8 mouse cellular contexts compared by ENCODE assay signal in the genomic region with DNA sequence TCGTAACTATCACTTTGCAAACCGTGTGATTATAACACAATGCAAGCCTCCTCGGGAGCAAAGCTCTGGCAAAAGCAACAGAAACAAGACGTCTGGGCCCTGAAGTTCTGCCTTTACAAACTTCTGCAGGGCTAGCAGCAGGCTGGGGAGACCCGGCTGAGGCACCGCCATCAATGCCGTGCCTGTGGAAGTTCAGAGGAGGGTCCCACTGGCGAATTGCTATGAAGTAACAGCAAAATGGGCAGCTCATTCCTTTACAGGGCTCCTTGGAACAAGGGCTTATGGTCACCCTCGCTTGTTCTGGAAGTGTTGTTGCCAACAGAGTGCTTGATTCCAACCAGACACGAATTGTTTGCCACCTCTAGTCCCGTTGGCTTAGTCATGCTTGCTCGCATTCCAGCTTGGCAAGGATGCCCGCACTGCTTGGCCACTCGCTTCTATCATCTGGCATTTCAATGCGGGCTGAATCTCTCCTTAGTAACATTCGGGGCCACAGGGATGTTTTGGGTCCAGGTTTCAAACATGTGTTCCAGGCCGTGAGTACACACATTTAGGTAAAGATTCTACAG. TPM values are rescaled to one million over a fixed set of nuclear protein-coding genes. Genes with fewer than 3 reads are reported as not detected.
DNase-seq lines count a peak whose midpoint lies in the region; ATAC-seq lines count a peak whose summit lies in the region.

No protein-coding gene starts in this region.

- no peak overlapping the region for H3K4me3 ChIP-seq in heart, embryonic 13.5 days
- H3K4me3 ChIP-seq in midbrain, embryonic 14.5 days (replicated peaks; ENCODE audit: low read depth, low read length), result no peak overlapping the region
- no peak overlapping the region for H3K4me3 ChIP-seq in hindbrain, embryonic 13.5 days

- peak; percentile 34 for DNase-seq in adrenal gland, adult 2 months
- DNase-seq in adrenal gland, adult 18-20 months (ENCODE audit: low spot score in 2 of 2), result no peak
- peak; percentile 14 for DNase-seq in lung, postnatal 10 days
- DNase-seq in lung, adult 18-20 months, result no peak
- peak; percentile 53 for DNase-seq in right cerebral cortex, postnatal 25 days
- no peak for DNase-seq in midbrain, embryonic 14.5 days

- no peak for ATAC-seq in heart, embryonic 13.5 days (ENCODE audit: extremely low read depth, insufficient number of reproducible peaks, low FRiP score, low TSS enrichment)
- ATAC-seq in midbrain, embryonic 14.5 days (ENCODE audit: low FRiP score, low TSS enrichment), result no peak
- ATAC-seq in hindbrain, embryonic 13.5 days (ENCODE audit: low FRiP score), result no peak

- H3K4me2 ChIP-seq in heart, embryonic 13.5 days, result no peak overlapping the region
- no peak overlapping the region for H3K4me2 ChIP-seq in midbrain, embryonic 14.5 days (ENCODE audit: low read length)
- no peak overlapping the region for H3K4me2 ChIP-seq in hindbrain, embryonic 13.5 days

- no peak overlapping the region for H3K9ac ChIP-seq in heart, embryonic 13.5 days
- no peak overlapping the region for H3K9ac ChIP-seq in midbrain, embryonic 14.5 days (replicated peaks; ENCODE audit: low read length)
- H3K9ac ChIP-seq in hindbrain, embryonic 13.5 days, result no peak overlapping the region

- H3K36me3 ChIP-seq in heart, embryonic 13.5 days, result no peaks in the 10 kb centered on the region
- no peaks in the 10 kb centered on the region for H3K36me3 ChIP-seq in midbrain, embryonic 14.5 days (ENCODE audit: control insufficient read depth, insufficient read depth, low read length)
- no peaks in the 10 kb centered on the region for H3K36me3 ChIP-seq in hindbrain, embryonic 13.5 days

- H3K4me1 ChIP-seq in heart, embryonic 13.5 days, result peaks cover 30% of the 10 kb centered on the region
- no peaks in the 10 kb centered on the region for H3K4me1 ChIP-seq in midbrain, embryonic 14.5 days (ENCODE audit: control insufficient read depth, insufficient read depth, low read length)
- no peaks in the 10 kb centered on the region for H3K4me1 ChIP-seq in hindbrain, embryonic 13.5 days (replicated peaks)

- H3K27ac ChIP-seq in heart, embryonic 13.5 days (replicated peaks), result 0 out of 2 replicates have a peak overlapping the region, but pooled peaks have one; percentile 64
- H3K27ac ChIP-seq in midbrain, embryonic 14.5 days (replicated peaks; ENCODE audit: low read depth, low read length), result no peak overlapping the region
- no peak overlapping the region for H3K27ac ChIP-seq in hindbrain, embryonic 13.5 days

- H3K27me3 ChIP-seq in heart, embryonic 13.5 days (replicated peaks), result no peaks in the 10 kb centered on the region
- H3K27me3 ChIP-seq in midbrain, embryonic 14.5 days (ENCODE audit: control insufficient read depth, insufficient read depth, low read length), result no peaks in the 10 kb centered on the region
- no peaks in the 10 kb centered on the region for H3K27me3 ChIP-seq in hindbrain, embryonic 13.5 days

- no peaks in the 10 kb centered on the region for H3K9me3 ChIP-seq in heart, embryonic 13.5 days
- H3K9me3 ChIP-seq in midbrain, embryonic 14.5 days (ENCODE audit: control insufficient read depth, low read length), result no peaks in the 10 kb centered on the region
- H3K9me3 ChIP-seq in hindbrain, embryonic 13.5 days, result no peaks in the 10 kb centered on the region

- WGBS in heart, embryonic 13.5 days, result 78% methylated on average over 17 of the region's 17 CpGs
- 68% methylated on average over 17 of the region's 17 CpGs for WGBS in midbrain, embryonic 14.5 days
- WGBS in hindbrain, embryonic 13.5 days, result 77% methylated on average over 17 of the region's 17 CpGs

RNA-seq across cellular contexts. Expression of a gene that starts 29.8 kb away (rescaled TPM):
- total RNA-seq in adrenal gland, adult 2 months (2021), result 10 to 100 TPM; 14.5 to 16.7 TPM
- 7.5 and 11.3 TPM in 2 replicates for polyA plus RNA-seq in adrenal gland, adult 2 months (2012; rRNA removed)
- total RNA-seq in adrenal gland, adult 18-20 months (2021), result 10 to 100 TPM; 17.3 to 18.1 TPM
- polyA plus RNA-seq in heart, embryonic 13.5 days (2015; fragmentation: Nextera tagmentation; extraction: Ambion mirVana), result 6.4 and 7.6 TPM in 2 replicates
- 14.1 and 14.4 TPM in 2 replicates for polyA plus RNA-seq in midbrain, embryonic 14.5 days (2014; fragmentation: Nextera tagmentation; extraction: Ambion mirVana)
- polyA plus RNA-seq in hindbrain, embryonic 13.5 days (2015; fragmentation: Nextera tagmentation; extraction: Ambion mirVana), result 13.2 and 13.4 TPM in 2 replicates

RNA-seq across cellular contexts. Expression of a gene that starts 29.9 kb away (rescaled TPM):
- total RNA-seq in adrenal gland, adult 2 months (2021), result 10 to 100 TPM; 34.1 to 40.5 TPM
- 6.9 and 8.6 TPM in 2 replicates for polyA plus RNA-seq in adrenal gland, adult 2 months (2012; rRNA removed)
- total RNA-seq in adrenal gland, adult 18-20 months (2021), result 10 to 100 TPM; 38.9 to 97.3 TPM
- polyA plus RNA-seq in heart, embryonic 13.5 days (2015; fragmentation: Nextera tagmentation; extraction: Ambion mirVana), result 9.2 and 9.8 TPM in 2 replicates
- polyA plus RNA-seq in midbrain, embryonic 14.5 days (2014; fragmentation: Nextera tagmentation; extraction: Ambion mirVana), result 5.6 and 7.5 TPM in 2 replicates
- 4.2 and 4.9 TPM in 2 replicates for polyA plus RNA-seq in hindbrain, embryonic 13.5 days (2015; fragmentation: Nextera tagmentation; extraction: Ambion mirVana)

Comparison
In these comparisons a context has a peak if more than half of its experiments do, and no peak if none do; other contexts are left out.
1. DNase-seq: peak in adrenal gland, adult 2 months (single experiment), lung, postnatal 10 days (single experiment) and right cerebral cortex, postnatal 25 days (single experiment); none in adrenal gland, adult 18-20 months (0 of 2), lung, adult 18-20 months (0 of 2) and midbrain, embryonic 14.5 days (single experiment).